Mouse (Mus musculus) embryonic fibroblast, embryonic 13.5 days (primary cell): ENCODE results near the gene Ap3m1.

Experiments
- CTCF ChIP-seq: IDR thresholded peaks from 2 replicates; pipeline ENCODE4 v1.5.1; 2011; ENCODE audit warnings: mild to moderate bottlenecking, control low read depth, low read length, moderate library complexity, borderline replicate concordance; ENCODE audit not compliant: insufficient read depth
- POLR2A ChIP-seq: IDR thresholded peaks from 2 replicates; pipeline ENCODE4 v1.6.1; 2011; ENCODE audit warnings: low read depth, mild to moderate bottlenecking, control low read depth, low read length, moderate library complexity

DNA sequence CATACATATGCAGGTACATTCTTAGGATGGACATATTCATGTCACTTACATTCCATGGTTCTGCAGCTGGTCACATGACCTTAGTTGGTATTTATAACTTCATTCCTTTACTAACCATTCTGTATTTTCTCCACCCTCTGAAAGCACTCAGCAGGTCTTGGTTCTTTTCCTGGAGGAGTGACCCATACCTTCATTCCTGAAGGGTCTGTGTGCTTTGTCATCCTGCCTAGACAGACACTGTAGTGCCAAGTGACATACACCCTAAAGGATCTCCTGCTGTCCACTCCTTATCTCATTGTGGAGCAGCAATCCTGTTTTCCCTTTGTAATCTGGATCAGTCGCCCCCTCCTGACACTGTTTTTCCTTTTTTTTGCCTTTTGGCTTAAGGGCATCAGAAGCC is 30.5 kb upstream of the Ap3m1 start:
- TF ChIP-seq CTCF (no peak), POLR2A (no peak)
